Mouse (Mus musculus) liver, adult 2 months (tissue): Measurements from ENCODE around the gene Gm11541.

Experiments used
- CTCF ChIP-seq: fragments of 200-500 bp; IDR thresholded peaks from 2 replicates; pipeline ENCODE4 v1.5.1; 2011; ENCODE audit warnings: low read depth, low read length, control low read depth
- POLR2A ChIP-seq: fragments of 200-500 bp; IDR thresholded peaks from 2 replicates; pipeline ENCODE4 v1.6.1; 2011; ENCODE audit warnings: low read length, control low read depth; ENCODE audit not compliant: insufficient read depth; ENCODE audit errors: extremely low read depth

- TF ChIP-seq CTCF: no peak
- TF ChIP-seq POLR2A: no peak
Observed at GRCm38 (mm10) chr11:94731229-94731628, 26.9 kb upstream of the Gm11541 start.
